Mouse (Mus musculus) forebrain, embryonic 14.5 days (tissue): ENCODE measurements around the gene Dnm3. TPM values are rescaled to one million over a fixed set of nuclear protein-coding genes. Genes with fewer than 3 reads are reported as not detected.

Experiments
- ATAC-seq: fragments of 200-750 bp; cut with Nextera tagmentation; 2 replicates; pipeline ENCODE4 v1.8.0; 2017; ENCODE audit warnings: mild to moderate bottlenecking, moderate library complexity
- DNase-seq: peaks from one replicate; pipeline ENCODE4 v3.0.0-alpha.2; 2015; ENCODE audit warnings: low spot score
- H3K27ac ChIP-seq: fragments of 300-500 bp; sonication (generic); 2 replicates; pipeline ENCODE4 v1.5.1; 2014; ENCODE audit warnings: low read depth, mild to moderate bottlenecking, control low read depth, low read length, moderate library complexity
- H3K27me3 ChIP-seq: fragments of 300-500 bp; sonication (generic); replicated peaks from 2 replicates; pipeline ENCODE4 v1.6.1; 2014; ENCODE audit warnings: low read length, control low read depth, mixed read lengths; ENCODE audit not compliant: control insufficient read depth, insufficient read depth
- H3K36me3 ChIP-seq: fragments of 300-500 bp; sonication (generic); 2 replicates; pipeline ENCODE4 v1.6.1; 2014; ENCODE audit warnings: low read length, control low read depth; ENCODE audit not compliant: control insufficient read depth, insufficient read depth
- H3K4me1 ChIP-seq: fragments of 300-500 bp; sonication (generic); 2 replicates; pipeline ENCODE4 v1.6.1; 2014; ENCODE audit warnings: antibody characterized with exemption, low read length, control low read depth; ENCODE audit not compliant: control insufficient read depth, insufficient read depth
- H3K4me2 ChIP-seq: fragments of 300-500 bp; sonication (generic); 2 replicates; pipeline ENCODE4 v1.6.1; 2014; ENCODE audit warnings: mild to moderate bottlenecking, control low read depth, low read length
- H3K4me3 ChIP-seq: fragments of 300-500 bp; sonication (generic); 2 replicates; pipeline ENCODE4 v1.5.1; 2014; ENCODE audit warnings: low read depth, low read length, control low read depth
- H3K9ac ChIP-seq: fragments of 300-500 bp; sonication (generic); 2 replicates; pipeline ENCODE4 v1.6.1; 2014; ENCODE audit warnings: mild to moderate bottlenecking, low read length, control low read depth, moderate library complexity
- H3K9me3 ChIP-seq: fragments of 300-500 bp; sonication (generic); replicated peaks from 2 replicates; pipeline ENCODE4 v1.6.1; 2016; ENCODE audit warnings: low read length, control low read depth, mixed read lengths; ENCODE audit not compliant: control insufficient read depth
- WGBS: fragments of 180-500 bp; shearing (Covaris S2); extraction: QIAGEN DNeasy Blood & Tissue Kit; methylation state at CpG from one replicate; pipeline ENCODE4 v1.1.7; 2014; 5-methylcytosine and 5-hydroxymethylcytosine counted together
- polyA plus RNA-seq: library from polyadenylated mRNA; unstranded; fragments of >200 nt; fragmentation: Nextera tagmentation; extraction: Ambion mirVana; gene quantifications from 2 replicates; pipeline ENCODE4 v1.2.1, GENCODE M21; 2014

The Dnm3 gene
- polyA plus RNA-seq, 1 experiment from 2014 or later: 20.6 TPM

DNA sequence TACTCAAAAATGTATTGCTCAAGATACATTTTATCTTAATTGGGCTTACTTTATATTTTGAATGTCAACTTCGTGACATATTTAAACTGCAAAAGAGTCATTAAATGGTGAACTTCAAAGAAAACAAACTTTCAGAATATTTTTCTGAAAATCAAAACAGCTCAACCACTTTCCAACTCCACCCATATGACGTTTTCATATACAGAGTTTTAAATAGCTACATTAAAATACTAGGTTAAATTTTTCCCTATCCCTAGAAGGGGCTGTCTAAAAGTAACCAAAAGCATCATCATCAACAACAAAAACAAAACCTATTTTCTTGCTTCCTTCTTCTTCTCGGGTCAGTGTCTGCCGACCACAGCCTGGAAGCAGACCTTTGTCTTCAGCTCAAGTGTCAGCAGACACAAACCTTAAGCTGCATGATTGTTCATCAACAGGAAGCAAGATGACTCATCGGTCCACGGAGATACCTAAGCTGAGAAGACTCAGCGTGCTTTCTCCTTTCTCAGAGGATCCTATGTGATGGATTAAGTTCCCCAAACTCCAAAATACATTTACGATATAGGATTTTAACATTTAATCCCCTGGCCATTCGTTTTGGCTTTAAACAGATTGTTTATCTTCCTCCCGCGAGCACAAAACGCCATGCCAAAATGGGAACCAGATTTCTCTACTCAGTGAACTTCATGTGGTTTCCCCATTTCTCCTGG is 270.7 kb downstream of the Dnm3 start:
- ATAC-seq: no peak
- H3K27me3 ChIP-seq: no peaks in the 10 kb centered on the region
- no peak for DNase-seq
- H3K27ac ChIP-seq: no peak overlapping the region
- H3K4me1 ChIP-seq: peaks cover 7% of the 10 kb centered on the region
- H3K9ac ChIP-seq: no peak overlapping the region
- no peak overlapping the region for H3K4me3 ChIP-seq
- 67% methylated on average over 12 of the region's 12 CpGs for WGBS
- no peaks in the 10 kb centered on the region for H3K36me3 ChIP-seq
- no peaks in the 10 kb centered on the region for H3K9me3 ChIP-seq
- no peak overlapping the region for H3K4me2 ChIP-seq

DNA sequence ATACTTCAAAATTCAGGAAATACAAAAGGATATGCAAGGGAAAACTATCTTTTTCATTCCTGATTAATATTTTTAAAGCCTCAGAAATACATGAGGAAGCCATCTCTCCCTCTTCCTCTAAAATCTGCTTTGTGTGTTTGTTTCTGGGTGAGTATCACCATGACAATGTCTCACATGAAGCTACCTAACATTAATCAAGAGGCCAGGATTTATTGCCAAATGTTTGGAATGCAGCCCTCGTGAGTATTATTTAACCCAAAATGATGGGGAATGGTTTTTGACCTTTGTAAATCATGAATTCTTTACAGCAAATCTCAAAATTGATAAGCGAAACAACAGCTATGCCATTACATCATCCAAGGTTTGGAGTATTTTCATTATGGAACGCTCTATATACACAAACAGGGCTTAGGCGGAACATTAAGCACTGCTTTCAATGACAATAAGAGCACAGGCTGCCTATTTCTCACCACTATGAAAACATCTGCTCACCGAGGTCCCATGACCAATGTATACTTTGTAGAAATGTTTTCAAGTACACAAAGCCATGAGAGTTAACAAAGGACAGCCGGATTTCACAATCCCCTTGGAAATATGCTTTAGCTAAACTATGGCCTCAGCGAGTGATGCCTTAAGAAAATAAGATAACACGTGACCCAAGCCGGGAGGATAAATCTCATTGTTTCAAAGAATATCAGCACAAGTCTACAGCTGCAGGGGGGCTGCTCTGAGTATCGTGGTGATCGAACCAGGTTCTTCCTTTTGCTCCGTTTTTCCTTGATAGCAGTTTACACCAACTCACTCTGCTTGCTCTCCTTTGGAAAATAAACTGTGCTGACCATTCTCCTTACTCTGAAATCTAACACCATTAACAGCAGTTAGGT is 275.1 kb downstream of the Dnm3 start:
- 67% methylated on average over 12 of the region's 12 CpGs for WGBS

DNA sequence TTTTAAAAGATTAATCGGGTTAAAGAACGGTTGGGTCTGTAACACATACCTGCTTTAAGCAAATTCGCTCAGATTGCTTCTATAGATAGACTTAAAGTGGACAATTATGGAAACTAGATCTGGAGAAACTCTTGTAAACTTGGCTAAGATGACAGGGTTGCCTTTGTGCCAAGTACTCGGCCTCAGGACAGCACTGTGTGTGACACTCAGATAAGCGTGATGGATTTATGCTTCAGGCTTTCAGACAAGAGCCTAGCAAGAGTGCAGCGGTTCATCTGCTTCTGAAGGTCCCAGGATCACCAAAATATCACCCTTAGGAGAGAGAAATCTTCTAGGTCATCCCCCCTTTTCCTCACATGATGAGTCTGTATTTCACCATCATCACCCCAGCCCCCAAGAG is 277.4 kb downstream of the Dnm3 start:
- no peaks in the 10 kb centered on the region for H3K9me3 ChIP-seq
- 92% methylated on average over 6 of the region's 6 CpGs for WGBS
- no peaks in the 10 kb centered on the region for H3K36me3 ChIP-seq
- H3K4me3 ChIP-seq: no peak overlapping the region
- H3K4me1 ChIP-seq: peaks cover 12% of the 10 kb centered on the region
- no peaks in the 10 kb centered on the region for H3K27me3 ChIP-seq
- ATAC-seq (no peak), DNase-seq (no peak)
- no peak overlapping the region for H3K4me2 ChIP-seq
- H3K9ac ChIP-seq: no peak overlapping the region
- H3K27ac ChIP-seq: no peak overlapping the region

More for the DNA sequence above, 275.1 kb downstream of the Dnm3 start:
- no peaks in the 10 kb centered on the region for H3K36me3 ChIP-seq
- ATAC-seq (no peak), DNase-seq (no peak)
- H3K9ac ChIP-seq: no peak overlapping the region
- H3K27me3 ChIP-seq: no peaks in the 10 kb centered on the region
- no peaks in the 10 kb centered on the region for H3K9me3 ChIP-seq
- H3K4me1 ChIP-seq: no peaks in the 10 kb centered on the region
- no peak overlapping the region for H3K27ac ChIP-seq
- H3K4me3 ChIP-seq: no peak overlapping the region
- H3K4me2 ChIP-seq: no peak overlapping the region

DNA sequence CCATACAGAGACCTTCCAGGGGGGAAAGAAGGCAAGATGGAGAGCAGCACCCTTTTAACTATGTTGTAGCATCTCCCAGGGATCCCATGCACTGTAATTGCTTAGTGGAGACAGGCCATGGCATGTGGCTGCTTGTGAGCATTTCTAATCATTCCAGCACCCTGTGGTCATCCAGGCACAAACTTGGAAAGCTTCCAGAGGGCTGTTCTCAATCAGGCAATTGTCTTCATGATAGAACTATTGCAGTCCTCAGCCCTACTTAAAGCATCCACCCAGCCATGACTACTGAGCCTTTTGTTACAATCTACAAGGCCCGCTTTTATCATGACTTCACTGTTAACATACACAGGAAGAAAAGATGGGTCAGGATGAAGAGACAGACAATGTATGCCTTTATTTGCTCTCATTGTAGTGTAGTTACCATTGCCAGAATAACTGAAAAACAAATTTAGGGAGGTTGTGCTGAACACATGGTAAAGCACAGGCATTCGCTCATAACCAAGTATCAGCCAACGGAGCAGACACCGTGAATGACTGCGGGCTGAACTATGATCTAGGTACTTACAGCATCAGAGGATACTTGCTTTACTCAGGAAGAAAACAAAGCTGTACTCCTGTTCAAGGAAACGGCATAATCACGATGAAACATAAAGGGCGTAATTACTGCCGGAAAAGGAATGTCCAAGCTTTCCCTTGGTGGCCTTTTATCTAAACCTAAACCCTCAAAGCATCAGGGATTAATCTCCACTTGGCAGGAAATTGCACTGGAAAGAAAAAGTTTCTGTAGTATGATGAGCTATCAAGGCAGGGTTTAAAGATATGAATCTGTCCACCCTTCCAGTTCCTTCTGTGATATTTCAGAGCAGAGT is 280.8 kb downstream of the Dnm3 start:
- H3K27ac ChIP-seq: no peak overlapping the region
- 35% methylated on average over 9 of the region's 9 CpGs for WGBS
- H3K9ac ChIP-seq: no peak overlapping the region
- peak; percentile 54; the same call in 1 of the 2 replicates for ATAC-seq
- H3K4me1 ChIP-seq: peaks cover 12% of the 10 kb centered on the region
- no peak overlapping the region for H3K4me2 ChIP-seq
- peak; percentile 59 for DNase-seq
- H3K9me3 ChIP-seq: no peaks in the 10 kb centered on the region
- H3K27me3 ChIP-seq: no peaks in the 10 kb centered on the region
- no peak overlapping the region for H3K4me3 ChIP-seq
- no peaks in the 10 kb centered on the region for H3K36me3 ChIP-seq

DNA sequence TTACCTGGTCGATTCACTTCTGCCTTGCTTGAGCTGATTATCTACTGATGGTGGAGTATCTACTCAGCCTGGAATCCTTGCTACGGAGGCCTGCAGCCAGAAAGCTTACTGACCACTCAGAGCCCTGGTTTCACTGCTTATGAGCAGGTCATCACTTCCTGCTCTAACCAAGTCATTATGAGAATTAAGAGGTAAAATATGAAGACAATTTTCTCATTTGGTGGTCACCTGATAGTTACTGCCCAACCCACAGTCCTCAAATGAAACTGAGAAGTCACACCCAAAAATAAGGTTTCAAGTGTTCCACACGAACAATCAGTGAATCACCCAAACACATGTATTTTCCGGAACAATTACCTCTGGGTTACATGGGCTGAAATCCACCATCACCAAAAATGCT is 289.1 kb downstream of the Dnm3 start:
- no peaks in the 10 kb centered on the region for H3K36me3 ChIP-seq
- no peaks in the 10 kb centered on the region for H3K27me3 ChIP-seq
- H3K4me1 ChIP-seq: peaks cover 16% of the 10 kb centered on the region
- no peak overlapping the region for H3K4me2 ChIP-seq
- DNase-seq: no peak
- no peak overlapping the region for H3K9ac ChIP-seq
- H3K4me3 ChIP-seq: no peak overlapping the region
- 94% methylated on average over 4 of the region's 4 CpGs for WGBS
- no peak for ATAC-seq
- no peaks in the 10 kb centered on the region for H3K9me3 ChIP-seq
- no peak overlapping the region for H3K27ac ChIP-seq

DNA sequence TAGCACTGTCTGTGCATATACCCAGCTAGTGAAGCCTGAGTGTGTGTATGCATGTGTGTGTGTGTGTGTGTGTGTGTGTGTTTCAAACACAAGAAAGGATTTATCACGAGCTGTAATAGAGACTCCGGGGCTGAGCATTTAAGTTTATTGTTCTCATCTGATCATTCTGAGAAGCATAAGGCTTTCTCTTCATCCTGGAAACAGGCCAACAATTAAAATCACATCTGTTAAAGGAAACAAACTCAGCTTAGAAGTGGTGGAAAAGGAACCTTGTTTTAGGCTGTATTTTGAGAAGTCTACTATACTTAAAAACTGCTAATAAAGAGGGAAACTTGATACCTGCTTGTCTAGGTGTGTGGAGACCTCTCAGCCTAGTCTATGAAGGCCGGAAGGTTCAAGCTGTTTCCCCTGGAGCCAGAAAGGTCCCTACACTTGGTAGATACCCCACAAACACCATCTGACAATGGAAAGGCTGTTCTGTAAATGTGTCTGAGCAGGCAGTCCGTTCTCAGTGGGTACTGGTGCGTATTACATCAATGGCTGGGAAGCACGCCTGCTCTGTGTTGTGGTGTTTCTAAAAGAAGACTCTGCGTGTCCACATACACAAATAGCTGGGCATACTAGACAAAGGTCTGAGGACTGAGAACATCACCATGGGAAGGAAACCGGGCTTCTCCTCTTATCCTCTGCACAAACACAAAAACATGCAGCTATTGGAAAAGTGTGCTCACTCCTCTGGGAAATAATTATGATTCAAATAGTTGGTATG is 290.3 kb downstream of the Dnm3 start:
- no peaks in the 10 kb centered on the region for H3K9me3 ChIP-seq
- H3K27ac ChIP-seq: no peak overlapping the region
- ATAC-seq: peak; percentile 50; the same call in 1 of the 2 replicates
- 45% methylated on average over 8 of the region's 8 CpGs for WGBS
- no peaks in the 10 kb centered on the region for H3K36me3 ChIP-seq
- H3K27me3 ChIP-seq: no peaks in the 10 kb centered on the region
- H3K4me1 ChIP-seq: peaks cover 16% of the 10 kb centered on the region
- H3K4me3 ChIP-seq: no peak overlapping the region
- no peak overlapping the region for H3K4me2 ChIP-seq
- peak; percentile 57 for DNase-seq
- no peak overlapping the region for H3K9ac ChIP-seq

DNA sequence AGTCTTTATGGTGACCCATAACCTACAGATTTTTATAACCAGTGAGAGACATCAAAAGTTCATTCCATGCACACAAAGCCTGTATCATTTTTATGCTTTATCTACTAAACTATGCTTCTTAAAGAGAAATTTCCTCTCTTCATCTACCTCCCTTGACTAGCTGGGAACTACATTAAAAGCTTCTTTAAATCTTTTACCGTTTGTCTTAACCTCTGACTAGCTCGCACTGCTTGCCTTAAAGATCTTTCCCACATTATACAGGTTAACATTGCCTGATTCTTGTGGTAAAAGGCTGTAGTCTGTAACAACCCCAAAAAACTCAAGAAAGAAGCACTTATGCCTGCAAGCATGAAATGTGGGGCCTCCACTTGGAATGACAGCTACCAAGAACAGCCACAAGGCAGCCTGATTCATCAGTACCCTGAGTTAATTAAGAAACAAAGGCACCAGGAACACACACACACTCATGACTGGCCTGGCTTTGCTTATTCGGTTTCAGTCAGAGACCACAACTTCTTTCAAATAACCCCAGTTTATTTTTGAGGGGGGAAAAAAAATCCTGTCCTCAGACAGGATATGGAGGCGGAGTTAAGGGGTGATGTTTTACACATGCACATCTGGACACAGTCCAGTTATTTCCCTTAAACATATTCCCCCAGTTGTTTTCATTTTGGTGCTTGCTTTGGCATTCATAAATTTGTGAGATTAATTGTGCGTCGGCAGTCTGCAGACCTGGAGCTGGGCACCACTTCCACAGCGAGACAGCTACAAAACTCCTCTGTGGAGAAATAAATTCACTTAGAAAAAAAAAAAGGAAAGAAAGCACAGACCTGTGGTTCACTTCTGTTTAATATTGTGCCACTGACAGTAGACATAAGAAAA is 291.1 kb downstream of the Dnm3 start:
- H3K4me1 ChIP-seq: peaks cover 16% of the 10 kb centered on the region
- 61% methylated on average over 7 of the region's 7 CpGs for WGBS
- peak; percentile 30 for DNase-seq
- no peak for ATAC-seq
- no peak overlapping the region for H3K4me2 ChIP-seq
- H3K27me3 ChIP-seq: no peaks in the 10 kb centered on the region
- no peak overlapping the region for H3K27ac ChIP-seq
- no peaks in the 10 kb centered on the region for H3K36me3 ChIP-seq
- no peak overlapping the region for H3K9ac ChIP-seq
- H3K4me3 ChIP-seq: no peak overlapping the region
- H3K9me3 ChIP-seq: no peaks in the 10 kb centered on the region
